Mouse (Mus musculus) E14TG2a.4 (cell line): Measurements from ENCODE around the gene Iqgap2.

Experiments used
- CTCF ChIP-seq: conservative IDR thresholded peaks from 2 replicates; pipeline ENCODE4 v1.5.1; 2014; ENCODE audit warnings: low read length
- NANOG ChIP-seq: IDR thresholded peaks from 2 replicates; pipeline ENCODE4 v1.6.1; 2014; ENCODE audit warnings: borderline replicate concordance, low read length, mixed read lengths
- POU5F1 ChIP-seq: IDR thresholded peaks from 2 replicates; pipeline ENCODE4 v1.6.1; 2014; ENCODE audit warnings: low read length, borderline replicate concordance

GRCm38 (mm10) chr13:95617082-95617670 lies 274.5 kb downstream of the Iqgap2 start:
- no peak for TF ChIP-seq CTCF
- TF ChIP-seq POU5F1, result no peak
- TF ChIP-seq NANOG, result no peak
